Mouse (Mus musculus): Measurements from ENCODE around the gene Pde4b.

DNA sequence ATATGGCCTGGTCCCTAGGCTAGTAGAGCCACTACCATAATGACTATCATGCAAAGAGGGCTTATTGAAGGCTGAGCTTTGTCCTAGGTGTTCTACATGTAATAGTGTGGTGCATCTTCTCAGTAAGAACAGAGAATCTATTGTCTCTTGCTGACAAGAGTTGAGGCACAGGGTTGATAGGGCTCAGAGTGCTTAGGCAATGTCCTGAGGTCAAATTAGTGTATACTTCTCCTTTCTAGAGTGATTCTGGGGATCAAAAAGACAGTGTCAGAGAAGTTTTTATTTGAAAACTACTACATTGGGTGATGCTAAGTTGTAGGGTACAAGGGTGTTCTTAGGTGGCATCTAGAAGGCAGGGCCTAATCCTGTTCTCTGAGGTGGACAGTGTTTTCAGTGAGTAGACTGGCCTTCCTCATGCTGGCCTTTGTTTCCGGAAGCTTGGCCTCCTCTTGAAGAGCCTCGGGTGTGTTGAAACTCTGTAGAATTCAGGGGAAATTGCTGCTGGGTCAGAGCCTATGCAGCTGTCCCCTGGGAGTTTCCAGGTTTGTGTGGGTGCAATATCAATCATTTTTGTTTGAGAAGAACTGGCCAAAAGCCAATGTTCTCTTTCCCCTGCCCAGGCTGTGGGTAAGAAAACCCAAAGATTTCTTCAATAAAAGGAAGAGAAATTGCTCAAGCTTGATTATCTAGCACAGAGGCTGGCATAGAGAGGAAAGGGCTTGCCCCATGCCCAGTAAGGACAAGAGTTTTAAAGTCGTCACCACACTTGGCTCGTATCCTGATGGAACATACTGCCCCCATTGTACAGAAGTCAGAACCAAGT is 536.7 kb downstream of the Pde4b start:
- TF ChIP-seq CTCF (IDR thresholded peaks at IDR 0.05; ENCODE audit: extremely low read depth, insufficient read depth, low read length), result no peak
- no peak for TF ChIP-seq POLR2A (IDR thresholded peaks at IDR 0.05; ENCODE audit: extremely low read depth, insufficient read depth, low read length)
